31 mouse cellular contexts compared by ENCODE assay signal in the genomic region with DNA sequence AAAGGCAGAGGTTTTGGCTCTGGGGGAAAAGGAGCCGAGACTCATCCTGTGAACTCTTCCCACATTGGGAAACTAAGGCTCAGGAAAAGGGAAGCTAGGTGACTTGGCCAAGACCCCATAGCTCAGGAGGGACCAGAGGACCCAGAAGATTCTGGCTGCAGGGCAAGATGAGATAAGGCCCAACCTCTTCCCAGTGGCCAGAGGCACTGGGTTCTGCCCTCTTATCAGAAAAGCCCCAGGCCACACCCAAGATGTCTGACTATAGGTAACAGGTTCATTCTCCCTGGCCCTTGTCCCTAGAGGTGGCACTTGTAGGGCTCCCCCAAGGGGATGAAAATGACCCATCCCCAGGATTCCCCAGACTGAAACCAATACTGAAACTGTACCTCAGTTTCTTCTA. TPM values are rescaled to one million over a fixed set of nuclear protein-coding genes. Genes with fewer than 3 reads are reported as not detected.
DNase-seq lines count a peak whose midpoint lies in the region; ATAC-seq and TF ChIP-seq lines count a peak whose summit lies in the region.
"Had no signal": no experiment of that assay in that cellular context is flagged by ENCODE, and none has a peak within 500 bp of the region (broad histone marks: within the 10 kb centered on the region; RNA-seq: fewer than 3 reads in every experiment).

No protein-coding gene starts in this region.

- H3K36me3 ChIP-seq in heart, embryonic 11.5 days (ENCODE audit: control insufficient read depth, insufficient read depth, low read length) = peaks cover 10% of the 10 kb centered on the region
- H3K36me3 ChIP-seq in heart, adult 2 months (ENCODE audit: control insufficient read depth, insufficient read depth, low read length) = no peaks in the 10 kb centered on the region
- peaks cover 11% of the 10 kb centered on the region for H3K36me3 ChIP-seq in liver, embryonic 14.5 days (replicated peaks; ENCODE audit: control insufficient read depth, insufficient read depth, low read depth)

- no peak for TF ChIP-seq POLR2A in heart, adult 2 months (IDR thresholded peaks at IDR 0.05; ENCODE audit: insufficient read depth, low read depth, low read length)

- H3K27me3 ChIP-seq in heart, embryonic 11.5 days (ENCODE audit: control insufficient read depth, insufficient read depth, low read length) = no peaks in the 10 kb centered on the region
- H3K27me3 ChIP-seq in heart, adult 2 months (ENCODE audit: control insufficient read depth, insufficient read depth, low read length) = no peaks in the 10 kb centered on the region
- no peaks in the 10 kb centered on the region for H3K27me3 ChIP-seq in liver, embryonic 14.5 days (ENCODE audit: control insufficient read depth, insufficient read depth, low read length)
- H3K27me3 ChIP-seq: heart, embryonic 13.5 days; hindbrain, embryonic 15.5 days; kidney, embryonic 15.5 days; midbrain, embryonic 12.5 days; neural tube, embryonic 12.5 days had no signal

- peak overlapping the region; percentile 11; the same call in 1 of the 2 replicates for H3K4me2 ChIP-seq in heart, embryonic 11.5 days
- H3K4me2 ChIP-seq in liver, embryonic 14.5 days (ENCODE audit: low read depth) = peak overlapping the region; percentile 48
- H3K4me2 ChIP-seq: heart, embryonic 13.5 days; hindbrain, embryonic 15.5 days; kidney, embryonic 15.5 days; lung, embryonic 14.5 days; midbrain, embryonic 12.5 days; neural tube, embryonic 12.5 days had no signal

- no peak for DNase-seq in heart, adult 2 months
- DNase-seq in liver, embryonic 14.5 days (ENCODE audit: low read depth in 3 of 3, low spot score in 3 of 3) = peak in 1 of 3 experiments; percentile 66
- no peak for DNase-seq in kidney, postnatal 10 days
- DNase-seq in urinary bladder, adult 2 months (ENCODE audit: low spot score) = no peak
- DNase-seq in adrenal gland, postnatal 10 days = no peak
- DNase-seq: adrenal gland, postnatal 36 days; cerebellum, adult 9-10 months; cerebellum, postnatal 36 days; forebrain, postnatal 0 days; heart, adult 11 months; heart, postnatal 14 days; kidney, adult 11 months; kidney, postnatal 36 days; left cerebral cortex, postnatal 4 days; lung, embryonic 14.5 days; right cerebral cortex, adult 18-20 months had no signal

- no peak overlapping the region for H3K4me3 ChIP-seq in heart, embryonic 11.5 days (ENCODE audit: low read depth, low read length)
- no peak overlapping the region for H3K4me3 ChIP-seq in heart, adult 2 months
- no peak overlapping the region for H3K4me3 ChIP-seq in liver, embryonic 14.5 days (ENCODE audit: insufficient read depth in 1 of 2, low read depth in 2 of 2, low read length in 2 of 2)
- H3K4me3 ChIP-seq: heart, embryonic 13.5 days; hindbrain, embryonic 10.5 days; hindbrain, embryonic 15.5 days; kidney, embryonic 15.5 days; midbrain, embryonic 12.5 days; myocyte; neural tube, embryonic 12.5 days had no signal

- no peak overlapping the region for H3K27ac ChIP-seq in heart, embryonic 11.5 days (ENCODE audit: low read depth, low read length)
- H3K27ac ChIP-seq in heart, adult 2 months = no peak overlapping the region
- H3K27ac ChIP-seq in liver, embryonic 14.5 days = peak overlapping the region; percentile 75
- H3K27ac ChIP-seq: heart, embryonic 13.5 days; hindbrain, embryonic 10.5 days; hindbrain, embryonic 15.5 days; kidney, embryonic 15.5 days; midbrain, embryonic 12.5 days; neural tube, embryonic 12.5 days had no signal

- H3K9ac ChIP-seq in heart, embryonic 11.5 days (ENCODE audit: low read depth, low read length) = no peak overlapping the region
- no peak overlapping the region for H3K9ac ChIP-seq in heart, adult 2 months (ENCODE audit: low read depth, low read length)
- peak overlapping the region; percentile 39; the same call in 1 of the 2 replicates for H3K9ac ChIP-seq in liver, embryonic 14.5 days (replicated peaks)
- H3K9ac ChIP-seq: forebrain, postnatal 0 days; heart, embryonic 13.5 days; hindbrain, embryonic 15.5 days; kidney, embryonic 15.5 days; lung, embryonic 14.5 days; midbrain, embryonic 12.5 days; neural tube, embryonic 12.5 days had no signal

- no peak for TF ChIP-seq CTCF in heart, adult 2 months (IDR thresholded peaks at IDR 0.05)
- no peak for TF ChIP-seq CTCF in liver, embryonic 14.5 days (IDR thresholded peaks at IDR 0.05; ENCODE audit: low read depth)

- 85% methylated on average over 1 of the region's 1 CpGs for WGBS in heart, embryonic 11.5 days (ENCODE audit: insufficient replicate concordance)
- WGBS in heart, adult 2 months = 92% methylated on average over 1 of the region's 1 CpGs
- WGBS in liver, embryonic 14.5 days (ENCODE audit: insufficient replicate concordance) = 63% methylated on average over 1 of the region's 1 CpGs

- H3K4me1 ChIP-seq in heart, embryonic 11.5 days (ENCODE audit: control insufficient read depth, insufficient read depth, low read length) = no peaks in the 10 kb centered on the region
- H3K4me1 ChIP-seq in heart, adult 2 months (ENCODE audit: control insufficient read depth, insufficient read depth, low read length) = no peaks in the 10 kb centered on the region
- H3K4me1 ChIP-seq in liver, embryonic 14.5 days (replicated peaks; ENCODE audit: control insufficient read depth in 2 of 2, insufficient read depth in 2 of 2, low read length in 1 of 2) = peaks cover 27 to 28% of the 10 kb centered on the region in 2 experiments
- H3K4me1 ChIP-seq: hindbrain, embryonic 10.5 days; hindbrain, embryonic 15.5 days; kidney, embryonic 15.5 days; midbrain, embryonic 12.5 days; neural tube, embryonic 12.5 days had no signal

- ATAC-seq in heart, embryonic 11.5 days (replicated peaks; ENCODE audit: insufficient number of reproducible peaks, low FRiP score, low TSS enrichment) = no peak
- peak; percentile 84 for ATAC-seq in erythroid progenitor cell, adult 5-6 weeks (replicated peaks; ENCODE audit: low FRiP score, poor library complexity, severe bottlenecking)
- peak; percentile 81 for ATAC-seq in liver, embryonic 14.5 days (ENCODE audit: insufficient read depth)
- peak; percentile 66 for ATAC-seq in megakaryocyte-erythroid progenitor cell, adult 5-6 weeks (replicated peaks; ENCODE audit: low FRiP score, low TSS enrichment, poor library complexity, severe bottlenecking)
- ATAC-seq: forebrain, postnatal 0 days; inflammation-experienced regulatory T-cells, adult 6 months had no signal

- no peak for TF ChIP-seq EP300 in heart, adult 2 months (IDR thresholded peaks at IDR 0.05; ENCODE audit: insufficient read depth, low read depth, low read length)
- no peak for TF ChIP-seq EP300 in liver, embryonic 14.5 days (IDR thresholded peaks at IDR 0.05; ENCODE audit: low read depth)

- H3K9me3 ChIP-seq in heart, embryonic 11.5 days (replicated peaks; ENCODE audit: control insufficient read depth, low read length) = no peaks in the 10 kb centered on the region
- no peaks in the 10 kb centered on the region for H3K9me3 ChIP-seq in liver, embryonic 14.5 days (ENCODE audit: control insufficient read depth, low read length)
- H3K9me3 ChIP-seq: heart, embryonic 13.5 days; hindbrain, embryonic 15.5 days; kidney, embryonic 15.5 days; midbrain, embryonic 12.5 days; neural tube, embryonic 12.5 days had no signal

- intact Hi-C loops in heart, adult 2 months (cut with DNase I) = no loop called here

- 0 out of 2 replicates have a peak, but pooled peaks cover 1% of the 10 kb centered on the region for H3K79me2 ChIP-seq in heart, adult 2 months (replicated peaks; ENCODE audit: control insufficient read depth, insufficient read depth, low read length)

RNA-seq across cellular contexts. Expression of gene Opa3, which starts 18.7 kb away (rescaled TPM):
- 41.2 and 41.6 TPM in 2 replicates for polyA plus RNA-seq in heart, embryonic 11.5 days (2014; fragmentation: Nextera tagmentation; extraction: Ambion mirVana)
- 10 to 100 TPM; 59.9 to 66.0 TPM for total RNA-seq in heart, adult 2 months (2021)
- polyA plus RNA-seq in heart, adult 2 months (2012; rRNA removed) = 64.6 and 91.3 TPM in 2 replicates
- 19.8 and 25.6 TPM in 2 replicates for total RNA-seq in erythroid progenitor cell, adult 5-6 weeks (2015; ENCODE audit: low replicate concordance)
- 20.0 and 22.7 TPM in 2 replicates for total RNA-seq in erythroid progenitor cell, adult 5-6 weeks (2017; ENCODE audit: low replicate concordance)
- polyA plus RNA-seq in liver, embryonic 14.5 days (2012; rRNA removed) = 8.3 and 9.1 TPM in 2 replicates
- polyA plus RNA-seq in liver, embryonic 14.5 days (2014; fragmentation: Nextera tagmentation; extraction: Ambion mirVana) = 12.8 and 14.6 TPM in 2 replicates
- 22.3 and 22.6 TPM in 2 replicates for total RNA-seq in megakaryocyte-erythroid progenitor cell, adult 5-6 weeks (2014; fragmentation: Nextera tagmentation)
- total RNA-seq in megakaryocyte-erythroid progenitor cell, adult 5-6 weeks (2017) = 17.1 and 21.2 TPM in 2 replicates
- 18.1 and 19.4 TPM in 2 replicates for polyA plus RNA-seq in urinary bladder, adult 2 months (2012; rRNA removed)
- 10 to 100 TPM; 26.5 to 26.6 TPM for total RNA-seq in adrenal gland, postnatal 10 days (2021)

RNA-seq across cellular contexts. Expression of gene Vasp, which starts 24.8 kb away (rescaled TPM):
- 61.9 and 102 TPM in 2 replicates for polyA plus RNA-seq in heart, embryonic 11.5 days (2014; fragmentation: Nextera tagmentation; extraction: Ambion mirVana)
- 10 to 100 TPM; 25.1 to 30.8 TPM for total RNA-seq in heart, adult 2 months (2021)
- polyA plus RNA-seq in heart, adult 2 months (2012; rRNA removed) = 43.3 and 51.5 TPM in 2 replicates
- total RNA-seq in erythroid progenitor cell, adult 5-6 weeks (2015; ENCODE audit: low replicate concordance) = 34.0 and 58.7 TPM in 2 replicates
- total RNA-seq in erythroid progenitor cell, adult 5-6 weeks (2017; ENCODE audit: low replicate concordance) = 17.9 and 26.7 TPM in 2 replicates
- polyA plus RNA-seq in liver, embryonic 14.5 days (2012; rRNA removed) = 35.3 and 39.9 TPM in 2 replicates
- polyA plus RNA-seq in liver, embryonic 14.5 days (2014; fragmentation: Nextera tagmentation; extraction: Ambion mirVana) = 25.5 and 31.0 TPM in 2 replicates
- total RNA-seq in megakaryocyte-erythroid progenitor cell, adult 5-6 weeks (2014; fragmentation: Nextera tagmentation) = 19.3 and 34.8 TPM in 2 replicates
- total RNA-seq in megakaryocyte-erythroid progenitor cell, adult 5-6 weeks (2017) = 27.9 and 53.7 TPM in 2 replicates
- 133 and 146 TPM in 2 replicates for polyA plus RNA-seq in urinary bladder, adult 2 months (2012; rRNA removed)
- total RNA-seq in adrenal gland, postnatal 10 days (2021) = 10 to 100 TPM; 73.9 to 77.2 TPM

RNA-seq across cellular contexts. Expression of gene Ppm1n, which starts 33.0 kb away (rescaled TPM):
- polyA plus RNA-seq in heart, embryonic 11.5 days (2014; fragmentation: Nextera tagmentation; extraction: Ambion mirVana) = 0.34 TPM in 1 of 2 replicates, not detected in the other
- total RNA-seq in heart, adult 2 months (2021) = under 1 TPM in 1 of 2 experiments, not detected in 1; 0.21 TPM
- polyA plus RNA-seq in heart, adult 2 months (2012; rRNA removed) = 0.09 and 0.33 TPM in 2 replicates
- total RNA-seq in erythroid progenitor cell, adult 5-6 weeks (2015; ENCODE audit: low replicate concordance) = not detected in 2 replicates
- not detected in 2 replicates for total RNA-seq in erythroid progenitor cell, adult 5-6 weeks (2017; ENCODE audit: low replicate concordance)
- 0.04 TPM in 1 of 2 replicates, not detected in the other for polyA plus RNA-seq in liver, embryonic 14.5 days (2012; rRNA removed)
- not detected in 2 replicates for polyA plus RNA-seq in liver, embryonic 14.5 days (2014; fragmentation: Nextera tagmentation; extraction: Ambion mirVana)
- total RNA-seq in megakaryocyte-erythroid progenitor cell, adult 5-6 weeks (2014; fragmentation: Nextera tagmentation) = not detected in 2 replicates
- not detected in 2 replicates for total RNA-seq in megakaryocyte-erythroid progenitor cell, adult 5-6 weeks (2017)
- polyA plus RNA-seq in urinary bladder, adult 2 months (2012; rRNA removed) = 0.04 and 0.29 TPM in 2 replicates
- total RNA-seq in adrenal gland, postnatal 10 days (2021) = under 1 TPM in 1 of 2 experiments, not detected in 1; 0.30 TPM
- total RNA-seq: adrenal gland, postnatal 36 days; heart, postnatal 14 days; layer of hippocampus, postnatal 25 days; megakaryocyte, adult 5-6 weeks had no signal
- polyA plus RNA-seq: embryonic facial prominence, embryonic 11.5 days; heart, embryonic 13.5 days; limb, embryonic 14.5 days; lung, embryonic 14.5 days; neural tube, embryonic 12.5 days had no signal

RNA-seq across cellular contexts. Expression of gene Gpr4, which starts 34.5 kb away (rescaled TPM):
- polyA plus RNA-seq in heart, embryonic 11.5 days (2014; fragmentation: Nextera tagmentation; extraction: Ambion mirVana) = 1.3 and 1.4 TPM in 2 replicates
- total RNA-seq in heart, adult 2 months (2021) = 1 to 10 TPM; 6.8 to 7.2 TPM
- polyA plus RNA-seq in heart, adult 2 months (2012; rRNA removed) = 17.1 and 22.0 TPM in 2 replicates
- not detected in 2 replicates for total RNA-seq in erythroid progenitor cell, adult 5-6 weeks (2015; ENCODE audit: low replicate concordance)
- total RNA-seq in erythroid progenitor cell, adult 5-6 weeks (2017; ENCODE audit: low replicate concordance) = not detected in 2 replicates
- polyA plus RNA-seq in liver, embryonic 14.5 days (2012; rRNA removed) = 0.35 and 0.53 TPM in 2 replicates
- polyA plus RNA-seq in liver, embryonic 14.5 days (2014; fragmentation: Nextera tagmentation; extraction: Ambion mirVana) = 0.10 and 0.23 TPM in 2 replicates
- 0.64 TPM in 1 of 2 replicates, not detected in the other for total RNA-seq in megakaryocyte-erythroid progenitor cell, adult 5-6 weeks (2014; fragmentation: Nextera tagmentation)
- total RNA-seq in megakaryocyte-erythroid progenitor cell, adult 5-6 weeks (2017) = not detected in 2 replicates
- 13.5 and 14.3 TPM in 2 replicates for polyA plus RNA-seq in urinary bladder, adult 2 months (2012; rRNA removed)
- 1 to 10 TPM; 7.4 to 9.2 TPM for total RNA-seq in adrenal gland, postnatal 10 days (2021)
- total RNA-seq: megakaryocyte, adult 5-6 weeks had no signal

RNA-seq across cellular contexts. Expression of gene Rtn2, which starts 35.6 kb away (rescaled TPM):
- polyA plus RNA-seq in heart, embryonic 11.5 days (2014; fragmentation: Nextera tagmentation; extraction: Ambion mirVana) = 25.3 and 31.2 TPM in 2 replicates
- 100 to 1,000 TPM; 114 to 136 TPM for total RNA-seq in heart, adult 2 months (2021)
- polyA plus RNA-seq in heart, adult 2 months (2012; rRNA removed) = 273 and 340 TPM in 2 replicates
- 4.0 TPM in 1 of 2 replicates, not detected in the other for total RNA-seq in erythroid progenitor cell, adult 5-6 weeks (2015; ENCODE audit: low replicate concordance)
- total RNA-seq in erythroid progenitor cell, adult 5-6 weeks (2017; ENCODE audit: low replicate concordance) = not detected in 2 replicates
- 2.9 and 4.1 TPM in 2 replicates for polyA plus RNA-seq in liver, embryonic 14.5 days (2012; rRNA removed)
- polyA plus RNA-seq in liver, embryonic 14.5 days (2014; fragmentation: Nextera tagmentation; extraction: Ambion mirVana) = 2.6 and 3.0 TPM in 2 replicates
- not detected in 2 replicates for total RNA-seq in megakaryocyte-erythroid progenitor cell, adult 5-6 weeks (2014; fragmentation: Nextera tagmentation)
- not detected in 2 replicates for total RNA-seq in megakaryocyte-erythroid progenitor cell, adult 5-6 weeks (2017)
- polyA plus RNA-seq in urinary bladder, adult 2 months (2012; rRNA removed) = 36.2 and 45.7 TPM in 2 replicates
- 10 to 100 TPM; 20.2 to 59.7 TPM for total RNA-seq in adrenal gland, postnatal 10 days (2021)
- total RNA-seq: megakaryocyte, adult 5-6 weeks had no signal
- polyA plus RNA-seq: inflammation-experienced regulatory T-cells, adult 6 months had no signal
